Comparison of ENCODE assay signal across 9 mouse cellular contexts in the genomic region with DNA sequence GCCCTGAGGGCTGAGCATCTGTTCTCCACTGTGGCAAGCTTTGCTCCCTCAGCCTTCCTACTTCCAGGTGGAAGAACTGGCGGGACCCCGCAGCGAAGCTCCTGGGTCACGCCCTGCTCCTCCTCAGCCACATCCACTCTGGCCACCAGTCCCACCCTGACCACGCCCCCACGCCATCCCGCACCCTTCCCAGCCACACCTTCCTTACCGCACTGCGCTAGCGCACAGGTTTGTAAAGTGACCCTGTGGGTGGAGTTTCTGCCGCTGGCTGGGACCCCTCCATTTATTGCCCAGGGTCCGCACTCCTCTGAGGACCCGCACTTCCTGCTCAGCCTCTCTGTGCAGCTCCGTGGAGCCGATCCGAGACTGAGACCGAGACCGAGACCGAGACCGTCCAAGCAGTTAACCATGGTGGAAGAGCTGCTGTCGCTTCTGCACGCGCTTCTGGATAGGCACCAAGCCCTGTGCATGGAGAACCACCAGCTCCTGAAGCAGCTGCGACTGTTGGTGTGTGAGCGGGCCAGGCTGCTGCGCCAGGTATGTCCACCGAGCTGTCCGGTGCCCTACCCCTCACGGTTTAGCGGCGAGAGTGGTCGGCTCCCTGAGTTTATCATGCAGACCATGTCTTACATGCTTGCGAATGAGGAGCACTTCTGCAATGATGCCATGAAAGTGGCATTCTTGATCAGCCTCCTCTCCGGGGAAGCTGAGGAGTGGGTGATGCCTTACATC. TPM values are rescaled to one million over a fixed set of nuclear protein-coding genes. Genes with fewer than 3 reads are reported as not detected.
DNase-seq lines count a peak whose midpoint lies in the region; ATAC-seq and TF ChIP-seq lines count a peak whose summit lies in the region.
"Had no signal": no experiment of that assay in that cellular context is flagged by ENCODE, and none has a peak within 500 bp of the region (broad histone marks: within the 10 kb centered on the region; RNA-seq: fewer than 3 reads in every experiment).

TSS of gene Ldoc1 (plus strand) at position 196 of the 732 bp plus-strand sequence.

- intact Hi-C loops in heart, postnatal 14 days (cut with DNase I), result no loop called here
- intact Hi-C loops in gastrocnemius, adult 2 months (cut with DNase I), result no loop called here

- DNase-seq in heart, postnatal 14 days, result no peak
- peak; percentile 76 for DNase-seq in cerebellum, adult 11-12 months
- peak; percentile 4 for DNase-seq in forebrain, postnatal 0 days
- no peak for DNase-seq in spleen, adult 12 weeks (ENCODE audit: low spot score)
- DNase-seq in left cerebral cortex, adult 18-20 months (ENCODE audit: low spot score in 2 of 2), result no peak
- DNase-seq in gastrocnemius, adult 2 months, result no peak
- DNase-seq: heart, postnatal 4 days had no signal

- no peak for TF ChIP-seq CTCF in forebrain, postnatal 0 days (IDR thresholded peaks at IDR 0.05; ENCODE audit: low read depth)
- no peak for TF ChIP-seq CTCF in gastrocnemius, adult 2 months (IDR thresholded peaks at IDR 0.05)

- no peaks in the 10 kb centered on the region for H3K9me3 ChIP-seq in heart, embryonic 15.5 days (replicated peaks)
- no peaks in the 10 kb centered on the region for H3K9me3 ChIP-seq in forebrain, postnatal 0 days (ENCODE audit: low read length)
- no peaks in the 10 kb centered on the region for H3K9me3 ChIP-seq in midbrain, embryonic 15.5 days

- H3K27ac ChIP-seq in heart, embryonic 15.5 days, result no peak within 1 kb of the TSS
- H3K27ac ChIP-seq in forebrain, postnatal 0 days (ENCODE audit: low read depth, low read length), result no peak within 1 kb of the TSS
- no peak within 1 kb of the TSS for H3K27ac ChIP-seq in midbrain, embryonic 15.5 days
- no peak within 1 kb of the TSS for H3K27ac ChIP-seq in gastrocnemius, adult 2 months

- ATAC-seq in heart, embryonic 15.5 days (replicated peaks; ENCODE audit: insufficient number of reproducible peaks, insufficient read depth, low FRiP score, low read depth), result 0 out of 2 replicates have a peak, but pooled peaks have one; percentile 35
- ATAC-seq in forebrain, postnatal 0 days, result no peak; the same call in 1 of the 2 replicates
- peak; percentile 74 for ATAC-seq in midbrain, embryonic 15.5 days (replicated peaks)

- peak within 1 kb of the TSS; percentile 63 for H3K4me2 ChIP-seq in heart, embryonic 15.5 days
- H3K4me2 ChIP-seq in forebrain, postnatal 0 days (ENCODE audit: low read depth), result peak within 1 kb of the TSS; percentile 49
- H3K4me2 ChIP-seq in midbrain, embryonic 15.5 days, result peak within 1 kb of the TSS; percentile 62

- H3K4me3 ChIP-seq in heart, embryonic 15.5 days, result peak within 1 kb of the TSS; percentile 39
- peak within 1 kb of the TSS; percentile 31 for H3K4me3 ChIP-seq in forebrain, postnatal 0 days (ENCODE audit: low read depth, low read length)
- peak within 1 kb of the TSS; percentile 39 for H3K4me3 ChIP-seq in midbrain, embryonic 15.5 days
- H3K4me3 ChIP-seq in gastrocnemius, adult 2 months, result no peak within 1 kb of the TSS

- no peaks in the 10 kb centered on the region for H3K36me3 ChIP-seq in heart, embryonic 15.5 days
- no peaks in the 10 kb centered on the region for H3K36me3 ChIP-seq in forebrain, postnatal 0 days (ENCODE audit: insufficient read depth)
- no peaks in the 10 kb centered on the region for H3K36me3 ChIP-seq in midbrain, embryonic 15.5 days (replicated peaks)

- WGBS in heart, embryonic 15.5 days, result 32% methylated on average over 34 of the region's 34 CpGs
- 47% methylated on average over 34 of the region's 34 CpGs for WGBS in forebrain, postnatal 0 days
- WGBS in midbrain, embryonic 15.5 days, result 38% methylated on average over 34 of the region's 34 CpGs

- no peak within 1 kb of the TSS for H3K9ac ChIP-seq in heart, embryonic 15.5 days
- no peak within 1 kb of the TSS for H3K9ac ChIP-seq in forebrain, postnatal 0 days
- H3K9ac ChIP-seq in midbrain, embryonic 15.5 days, result no peak within 1 kb of the TSS

- H3K4me1 ChIP-seq in heart, embryonic 15.5 days (replicated peaks), result no peaks in the 10 kb centered on the region
- H3K4me1 ChIP-seq in forebrain, postnatal 0 days (ENCODE audit: insufficient read depth), result no peaks in the 10 kb centered on the region
- H3K4me1 ChIP-seq in midbrain, embryonic 15.5 days, result no peaks in the 10 kb centered on the region

- no peaks in the 10 kb centered on the region for H3K27me3 ChIP-seq in heart, embryonic 15.5 days
- no peaks in the 10 kb centered on the region for H3K27me3 ChIP-seq in forebrain, postnatal 0 days (ENCODE audit: insufficient read depth, low read length)
- H3K27me3 ChIP-seq in midbrain, embryonic 15.5 days (replicated peaks), result no peaks in the 10 kb centered on the region

RNA-seq across cellular contexts. Expression of gene Ldoc1, which starts in this region (rescaled TPM):
- polyA plus RNA-seq in heart, embryonic 15.5 days (2015; fragmentation: Nextera tagmentation; extraction: Ambion mirVana), result 0.24 TPM in 1 of 2 replicates, not detected in the other
- total RNA-seq in heart, postnatal 14 days (2021), result under 1 TPM; 0.15 to 0.38 TPM
- total RNA-seq in forebrain, postnatal 0 days (2014; rRNA removed), result 4.6 and 5.8 TPM in 2 replicates
- 6.7 and 9.6 TPM in 2 replicates for polyA plus RNA-seq in forebrain, postnatal 0 days (2015; fragmentation: Nextera tagmentation; extraction: Ambion mirVana)
- 4.9 and 5.1 TPM in 2 replicates for polyA plus RNA-seq in midbrain, embryonic 15.5 days (2015; fragmentation: Nextera tagmentation; extraction: Ambion mirVana)
- 1 to 10 TPM; 1.7 to 2.0 TPM for total RNA-seq in left cerebral cortex, adult 18-20 months (2021)
- total RNA-seq in gastrocnemius, adult 2 months (2021), result not detected

Comparison
In these comparisons a context has a peak if more than half of its experiments do, and no peak if none do; other contexts are left out.
1. Peak in ATAC-seq, H3K4me3 ChIP-seq and H3K4me2 ChIP-seq in heart, embryonic 15.5 days; RNA of the gene not detected or under 1 TPM.
2. DNase-seq: peak in cerebellum, adult 11-12 months (single experiment) and forebrain, postnatal 0 days (single experiment); none in heart, postnatal 14 days (0 of 2), spleen, adult 12 weeks (single experiment), left cerebral cortex, adult 18-20 months (0 of 2) and gastrocnemius, adult 2 months (single experiment).
3. Peak in every context shown above with its lines, with median percentiles within 50 percentile points of each other: H3K4me2 ChIP-seq.